In genomic region chr2:32608778-32609435, GRCm38 (mm10) we compare ENCODE assay signal across 9 mouse cellular contexts. TPM values are rescaled to one million over a fixed set of nuclear protein-coding genes. Genes with fewer than 3 reads are reported as not detected.
DNase-seq lines count a peak whose midpoint lies in the region; ATAC-seq and TF ChIP-seq lines count a peak whose summit lies in the region.
"Had no signal": no experiment of that assay in that cellular context is flagged by ENCODE, and none has a peak within 500 bp of the region (broad histone marks: within the 10 kb centered on the region; RNA-seq: fewer than 3 reads in every experiment).

No protein-coding gene starts in this region.

- intact Hi-C loops in gastrocnemius, postnatal 14 days (cut with DNase I; ENCODE audit: low total_unique reads), result no loop called here

- DNase-seq in heart, postnatal 0 days (ENCODE audit: low spot score), result no peak
- DNase-seq in heart, adult 11 months, result no peak
- DNase-seq in gastrocnemius, postnatal 4 days (ENCODE audit: low spot score in 2 of 2), result no peak
- no peak for DNase-seq in gastrocnemius, postnatal 14 days
- no peak for DNase-seq in right cerebral cortex, postnatal 10 days (ENCODE audit: low spot score in 2 of 2)

- no peak for TF ChIP-seq CTCF in heart, postnatal 0 days (IDR thresholded peaks at IDR 0.05; ENCODE audit: low read depth)
- no peak for TF ChIP-seq CTCF in bone marrow, adult 2 months (IDR thresholded peaks at IDR 0.05; ENCODE audit: control insufficient read depth, insufficient read depth, low read length)

- H3K4me3 ChIP-seq in heart, postnatal 0 days (ENCODE audit: low read depth, low read length), result peak overlapping the region; percentile 76
- peak overlapping the region; percentile 7 for H3K4me3 ChIP-seq in bone marrow, adult 2 months (replicated peaks; ENCODE audit: control insufficient read depth, low read depth, low read length)
- peak overlapping the region; percentile 78 for H3K4me3 ChIP-seq in hindbrain, embryonic 15.5 days
- peak overlapping the region; percentile 68 for H3K4me3 ChIP-seq in midbrain, embryonic 16.5 days (ENCODE audit: low read depth, low read length)

- ATAC-seq in heart, postnatal 0 days (ENCODE audit: insufficient read depth, low read depth), result peak; percentile 67
- no peak for ATAC-seq in hindbrain, embryonic 15.5 days (ENCODE audit: low FRiP score, low read depth)
- no peak for ATAC-seq in midbrain, embryonic 16.5 days

- TF ChIP-seq POLR2A in bone marrow, adult 2 months (IDR thresholded peaks at IDR 0.05; ENCODE audit: borderline replicate concordance, control insufficient read depth, low read depth, low read length), result no peak; the same call in 1 of the 2 replicates

- TF ChIP-seq EP300 in heart, postnatal 0 days (IDR thresholded peaks at IDR 0.05; ENCODE audit: low read depth), result no peak

- H3K4me2 ChIP-seq in heart, postnatal 0 days (ENCODE audit: low read depth, low read length), result peak overlapping the region; percentile 91
- H3K4me2 ChIP-seq in hindbrain, embryonic 15.5 days, result peak overlapping the region; percentile 85
- H3K4me2 ChIP-seq in midbrain, embryonic 16.5 days (ENCODE audit: low read length), result peak overlapping the region; percentile 86

- H3K9ac ChIP-seq in heart, postnatal 0 days (replicated peaks; ENCODE audit: low read depth, low read length), result peak overlapping the region; percentile 43
- no peak overlapping the region for H3K9ac ChIP-seq in hindbrain, embryonic 15.5 days
- no peak overlapping the region for H3K9ac ChIP-seq in midbrain, embryonic 16.5 days (ENCODE audit: low read depth, low read length)

- 48% methylated on average over 18 of the region's 18 CpGs for WGBS in heart, postnatal 0 days
- 52% methylated on average over 18 of the region's 18 CpGs for WGBS in bone marrow, adult 2 months
- 45% methylated on average over 18 of the region's 18 CpGs for WGBS in hindbrain, embryonic 15.5 days
- 41% methylated on average over 18 of the region's 18 CpGs for WGBS in midbrain, embryonic 16.5 days

- H3K9me3 ChIP-seq in heart, postnatal 0 days (replicated peaks; ENCODE audit: control insufficient read depth, low read length), result no peaks in the 10 kb centered on the region
- H3K9me3 ChIP-seq in hindbrain, embryonic 15.5 days, result no peaks in the 10 kb centered on the region
- H3K9me3 ChIP-seq in midbrain, embryonic 16.5 days (replicated peaks; ENCODE audit: control insufficient read depth, low read length, poor library complexity, severe bottlenecking), result no peaks in the 10 kb centered on the region

- H3K36me3 ChIP-seq in heart, postnatal 0 days (replicated peaks; ENCODE audit: control insufficient read depth, insufficient read depth, low read length), result peaks cover 10% of the 10 kb centered on the region
- 0 out of 2 replicates have a peak, but pooled peaks cover 5% of the 10 kb centered on the region for H3K36me3 ChIP-seq in hindbrain, embryonic 15.5 days
- no peaks in the 10 kb centered on the region for H3K36me3 ChIP-seq in midbrain, embryonic 16.5 days (ENCODE audit: control insufficient read depth, insufficient read depth, low read length)

- peaks cover 25% of the 10 kb centered on the region for H3K4me1 ChIP-seq in heart, postnatal 0 days (ENCODE audit: control insufficient read depth, insufficient read depth)
- no peaks in the 10 kb centered on the region; the same call in 1 of the 2 replicates for H3K4me1 ChIP-seq in bone marrow, adult 2 months (ENCODE audit: control insufficient read depth, insufficient read depth, low read length)
- H3K4me1 ChIP-seq in hindbrain, embryonic 15.5 days (replicated peaks), result peaks cover 28% of the 10 kb centered on the region
- H3K4me1 ChIP-seq in midbrain, embryonic 16.5 days (ENCODE audit: control insufficient read depth, insufficient read depth, low read length), result peaks cover 23% of the 10 kb centered on the region

- no peaks in the 10 kb centered on the region for H3K27me3 ChIP-seq in heart, postnatal 0 days (ENCODE audit: control insufficient read depth, insufficient read depth, low read length)
- peaks cover 3% of the 10 kb centered on the region; the same call in 1 of the 2 replicates for H3K27me3 ChIP-seq in hindbrain, embryonic 15.5 days
- H3K27me3 ChIP-seq in midbrain, embryonic 16.5 days (ENCODE audit: control insufficient read depth, insufficient read depth, low read depth, low read length), result peaks cover 3% of the 10 kb centered on the region; the same call in 1 of the 2 replicates

- peak overlapping the region; percentile 86 for H3K27ac ChIP-seq in heart, postnatal 0 days (ENCODE audit: low read depth)
- H3K27ac ChIP-seq in bone marrow, adult 2 months (ENCODE audit: control insufficient read depth, insufficient read depth, low read depth, low read length, poor library complexity), result peak overlapping the region; percentile 5; the same call in 1 of the 2 replicates
- no peak overlapping the region for H3K27ac ChIP-seq in hindbrain, embryonic 15.5 days (replicated peaks)
- no peak overlapping the region for H3K27ac ChIP-seq in midbrain, embryonic 16.5 days (ENCODE audit: low read length)

RNA-seq across cellular contexts. Expression of gene St6galnac6, which starts 9.4 kb away (rescaled TPM):
- 102 and 117 TPM in 2 replicates for total RNA-seq in heart, postnatal 0 days (2014; rRNA removed; ENCODE audit: low replicate concordance)
- 44.1 and 44.3 TPM in 2 replicates for polyA plus RNA-seq in heart, postnatal 0 days (2015; fragmentation: Nextera tagmentation; extraction: Ambion mirVana)
- polyA plus RNA-seq in bone marrow, adult 2 months (2011; ENCODE audit: insufficient read depth, insufficient read length, low replicate concordance, missing spikeins), result 13.3 and 25.7 TPM in 2 replicates
- 24.1 and 27.7 TPM in 2 replicates for polyA plus RNA-seq in hindbrain, embryonic 15.5 days (2015; fragmentation: Nextera tagmentation; extraction: Ambion mirVana)
- 26.5 and 36.4 TPM in 2 replicates for polyA plus RNA-seq in midbrain, embryonic 16.5 days (2015; fragmentation: Nextera tagmentation; extraction: Ambion mirVana)
- total RNA-seq in gastrocnemius, postnatal 4 days (2021), result 10 to 100 TPM; 57.4 to 63.6 TPM
- 10 to 100 TPM; 42.7 to 51.0 TPM for total RNA-seq in gastrocnemius, postnatal 14 days (2021)

RNA-seq across cellular contexts. Expression of gene Ak1, which starts 12.7 kb away (rescaled TPM):
- total RNA-seq in heart, postnatal 0 days (2014; rRNA removed; ENCODE audit: low replicate concordance), result 544 and 572 TPM in 2 replicates
- 721 and 737 TPM in 2 replicates for polyA plus RNA-seq in heart, postnatal 0 days (2015; fragmentation: Nextera tagmentation; extraction: Ambion mirVana)
- 4.0 and 9.1 TPM in 2 replicates for polyA plus RNA-seq in bone marrow, adult 2 months (2011; ENCODE audit: insufficient read depth, insufficient read length, low replicate concordance, missing spikeins)
- polyA plus RNA-seq in hindbrain, embryonic 15.5 days (2015; fragmentation: Nextera tagmentation; extraction: Ambion mirVana), result 89.0 and 95.9 TPM in 2 replicates
- 107 and 108 TPM in 2 replicates for polyA plus RNA-seq in midbrain, embryonic 16.5 days (2015; fragmentation: Nextera tagmentation; extraction: Ambion mirVana)
- 100 to 1,000 TPM; 892 to 897 TPM for total RNA-seq in gastrocnemius, postnatal 4 days (2021)
- total RNA-seq in gastrocnemius, postnatal 14 days (2021), result 1,000 to 10,000 TPM; 1,800 to 1,917 TPM
- total RNA-seq: neutrophil, adult 5-6 weeks had no signal

RNA-seq across cellular contexts. Expression of gene St6galnac4, which starts 22.0 kb away (rescaled TPM):
- 25.7 and 28.0 TPM in 2 replicates for total RNA-seq in heart, postnatal 0 days (2014; rRNA removed; ENCODE audit: low replicate concordance)
- 25.5 and 27.0 TPM in 2 replicates for polyA plus RNA-seq in heart, postnatal 0 days (2015; fragmentation: Nextera tagmentation; extraction: Ambion mirVana)
- 8.6 and 18.7 TPM in 2 replicates for polyA plus RNA-seq in bone marrow, adult 2 months (2011; ENCODE audit: insufficient read depth, insufficient read length, low replicate concordance, missing spikeins)
- polyA plus RNA-seq in hindbrain, embryonic 15.5 days (2015; fragmentation: Nextera tagmentation; extraction: Ambion mirVana), result 41.2 and 41.9 TPM in 2 replicates
- 33.4 and 39.0 TPM in 2 replicates for polyA plus RNA-seq in midbrain, embryonic 16.5 days (2015; fragmentation: Nextera tagmentation; extraction: Ambion mirVana)
- 10 to 100 TPM; 48.8 to 55.1 TPM for total RNA-seq in gastrocnemius, postnatal 4 days (2021)
- total RNA-seq in gastrocnemius, postnatal 14 days (2021), result 10 to 100 TPM; 25.6 to 26.3 TPM

RNA-seq across cellular contexts. Expression of gene 9430097D07Rik, which starts 33.4 kb away (rescaled TPM):
- total RNA-seq in heart, postnatal 0 days (2014; rRNA removed; ENCODE audit: low replicate concordance), result not detected in 2 replicates
- not detected in 2 replicates for polyA plus RNA-seq in heart, postnatal 0 days (2015; fragmentation: Nextera tagmentation; extraction: Ambion mirVana)
- not detected in 2 replicates for polyA plus RNA-seq in bone marrow, adult 2 months (2011; ENCODE audit: insufficient read depth, insufficient read length, low replicate concordance, missing spikeins)
- 0.79 and 0.87 TPM in 2 replicates for polyA plus RNA-seq in hindbrain, embryonic 15.5 days (2015; fragmentation: Nextera tagmentation; extraction: Ambion mirVana)
- polyA plus RNA-seq in midbrain, embryonic 16.5 days (2015; fragmentation: Nextera tagmentation; extraction: Ambion mirVana), result 0.52 and 1.1 TPM in 2 replicates
- total RNA-seq in gastrocnemius, postnatal 4 days (2021), result not detected
- total RNA-seq in gastrocnemius, postnatal 14 days (2021), result not detected
- total RNA-seq: neutrophil, adult 5-6 weeks had no signal

RNA-seq across cellular contexts. Expression of gene Pip5kl1, which starts 34.3 kb away (rescaled TPM):
- not detected in 2 replicates for total RNA-seq in heart, postnatal 0 days (2014; rRNA removed; ENCODE audit: low replicate concordance)
- polyA plus RNA-seq in heart, postnatal 0 days (2015; fragmentation: Nextera tagmentation; extraction: Ambion mirVana), result 0.18 TPM in 1 of 2 replicates, not detected in the other
- not detected in 2 replicates for polyA plus RNA-seq in bone marrow, adult 2 months (2011; ENCODE audit: insufficient read depth, insufficient read length, low replicate concordance, missing spikeins)
- polyA plus RNA-seq in hindbrain, embryonic 15.5 days (2015; fragmentation: Nextera tagmentation; extraction: Ambion mirVana), result 11.9 and 15.3 TPM in 2 replicates
- polyA plus RNA-seq in midbrain, embryonic 16.5 days (2015; fragmentation: Nextera tagmentation; extraction: Ambion mirVana), result 14.5 and 17.1 TPM in 2 replicates
- not detected for total RNA-seq in gastrocnemius, postnatal 4 days (2021)
- not detected for total RNA-seq in gastrocnemius, postnatal 14 days (2021)

Comparison
In these comparisons a context has a peak if more than half of its experiments do, and no peak if none do; other contexts are left out.
1. H3K27ac ChIP-seq: peak in heart, postnatal 0 days (single experiment) and bone marrow, adult 2 months (single experiment); none in hindbrain, embryonic 15.5 days (single experiment) and midbrain, embryonic 16.5 days (single experiment).
2. H3K4me3 ChIP-seq: peak in every context shown above with its lines; median percentile 78 in hindbrain, embryonic 15.5 days; 76 in heart, postnatal 0 days; 68 in midbrain, embryonic 16.5 days; 7 in bone marrow, adult 2 months.
3. Peak in every context shown above with its lines, with median percentiles within 50 percentile points of each other: H3K4me2 ChIP-seq.